Comparison of ENCODE assay signal across 9 mouse cellular contexts in the genomic region with DNA sequence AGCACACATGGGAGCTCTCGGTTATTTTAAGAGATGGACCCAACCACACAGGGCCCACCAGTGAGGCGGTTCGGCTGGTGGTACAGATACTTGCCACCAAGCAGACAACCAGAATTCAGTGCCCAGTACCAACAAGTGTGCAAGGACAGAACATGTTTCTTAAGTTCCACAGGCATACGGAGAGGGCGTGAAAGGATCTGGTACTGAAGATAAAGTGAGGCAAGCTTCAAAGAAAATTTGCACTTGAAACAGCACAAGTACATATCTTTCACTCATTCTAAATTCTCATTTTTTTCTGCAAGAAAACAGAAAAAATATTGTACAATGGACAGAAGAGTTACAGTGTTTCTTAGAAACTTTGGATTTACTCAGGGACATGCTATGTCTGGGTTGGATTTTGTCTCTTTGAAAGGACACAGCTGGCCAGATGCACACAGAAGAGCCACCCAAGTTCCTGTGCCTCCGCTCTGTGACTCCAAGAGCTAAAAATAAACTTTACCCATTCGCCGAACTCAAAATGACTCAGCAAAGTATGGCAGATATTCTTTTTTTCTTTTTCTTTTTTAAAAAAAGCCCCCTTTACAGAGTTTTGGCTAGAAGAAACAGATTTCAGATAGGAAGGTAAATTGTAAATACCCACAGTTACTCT. TPM values are rescaled to one million over a fixed set of nuclear protein-coding genes. Genes with fewer than 3 reads are reported as not detected.
DNase-seq lines count a peak whose midpoint lies in the region; ATAC-seq lines count a peak whose summit lies in the region.
"Had no signal": no experiment of that assay in that cellular context is flagged by ENCODE, and none has a peak within 500 bp of the region (broad histone marks: within the 10 kb centered on the region; RNA-seq: fewer than 3 reads in every experiment).

No protein-coding gene starts in this region.

- H3K36me3 ChIP-seq in kidney, embryonic 14.5 days (ENCODE audit: control insufficient read depth, insufficient read depth, low read length): peaks cover 38% of the 10 kb centered on the region
- H3K36me3 ChIP-seq in heart, embryonic 14.5 days (ENCODE audit: control insufficient read depth, insufficient read depth, low read length): peaks cover 34% of the 10 kb centered on the region

- no peak for DNase-seq in kidney, adult 9 months
- peak; percentile 49 for DNase-seq in adipocyte (ENCODE audit: low spot score)
- peak; percentile 36 for DNase-seq in lung, postnatal 25 days (ENCODE audit: low spot score)
- DNase-seq in embryo, embryonic 10.5 days (ENCODE audit: low spot score): no peak
- DNase-seq in left cerebral cortex, postnatal 4 days: no peak
- no peak for DNase-seq in B cell, adult 2 months

- WGBS in kidney, embryonic 14.5 days: 81% methylated on average over 8 of the region's 8 CpGs
- 24% methylated on average over 8 of the region's 8 CpGs for WGBS in heart, embryonic 14.5 days

- H3K27me3 ChIP-seq in kidney, embryonic 14.5 days (ENCODE audit: control insufficient read depth, insufficient read depth, low read length): no peaks in the 10 kb centered on the region
- H3K27me3 ChIP-seq in heart, embryonic 14.5 days (ENCODE audit: control insufficient read depth, insufficient read depth, low read length): no peaks in the 10 kb centered on the region
- H3K27me3 ChIP-seq: embryonic facial prominence, embryonic 15.5 days had no signal

- no peaks in the 10 kb centered on the region for H3K9me3 ChIP-seq in kidney, embryonic 14.5 days (ENCODE audit: control insufficient read depth, low read length)
- H3K9me3 ChIP-seq in heart, embryonic 14.5 days (ENCODE audit: control insufficient read depth, low read length): no peaks in the 10 kb centered on the region
- H3K9me3 ChIP-seq: embryonic facial prominence, embryonic 15.5 days had no signal

- H3K4me1 ChIP-seq in kidney, embryonic 14.5 days (ENCODE audit: control insufficient read depth, insufficient read depth, low read length): peaks cover 5% of the 10 kb centered on the region; the same call in 1 of the 2 replicates
- peaks cover 8 to 45% of the 10 kb centered on the region in 2 experiments for H3K4me1 ChIP-seq in heart, embryonic 14.5 days (ENCODE audit: control insufficient read depth in 2 of 2, insufficient read depth in 2 of 2, low read length in 2 of 2)

- H3K9ac ChIP-seq in kidney, embryonic 14.5 days (ENCODE audit: low read depth, low read length): no peak overlapping the region
- peak overlapping the region; percentile 47; the same call in 1 of the 2 replicates for H3K9ac ChIP-seq in heart, embryonic 14.5 days (ENCODE audit: low read length)
- H3K9ac ChIP-seq: embryonic facial prominence, embryonic 15.5 days had no signal

- H3K4me2 ChIP-seq in kidney, embryonic 14.5 days (replicated peaks; ENCODE audit: low read depth, low read length): no peak overlapping the region
- H3K4me2 ChIP-seq in heart, embryonic 14.5 days (ENCODE audit: low read length): peak overlapping the region; percentile 59
- H3K4me2 ChIP-seq: embryonic facial prominence, embryonic 15.5 days had no signal

- no peak for ATAC-seq in kidney, embryonic 14.5 days (ENCODE audit: low FRiP score, low TSS enrichment)
- ATAC-seq in heart, embryonic 14.5 days (ENCODE audit: insufficient number of reproducible peaks, insufficient read depth, low FRiP score, low read depth): no peak

- H3K4me3 ChIP-seq in kidney, embryonic 14.5 days (ENCODE audit: low read length): no peak overlapping the region
- peak overlapping the region in 1 of 2 experiments; percentile 12; a peak in 1 of 4 replicates for H3K4me3 ChIP-seq in heart, embryonic 14.5 days (ENCODE audit: control insufficient read depth in 1 of 2, insufficient read depth in 1 of 2, low read depth in 1 of 2, low read length in 2 of 2)
- H3K4me3 ChIP-seq: embryonic facial prominence, embryonic 15.5 days had no signal

- intact Hi-C loops in left cerebral cortex, postnatal 4 days (cut with DNase I): no loop called here

- H3K27ac ChIP-seq in kidney, embryonic 14.5 days (ENCODE audit: low read depth, low read length): 0 out of 2 replicates have a peak overlapping the region, but pooled peaks have one; percentile 17
- H3K27ac ChIP-seq in heart, embryonic 14.5 days (replicated peaks in 1 of 2; ENCODE audit: control insufficient read depth in 1 of 2, insufficient read depth in 1 of 2, low read depth in 2 of 2, low read length in 2 of 2): peak overlapping the region; percentile 89 to 93

RNA-seq across cellular contexts. Expression of a gene that starts 27.5 kb away (rescaled TPM):
- polyA plus RNA-seq in kidney, embryonic 14.5 days (2014; fragmentation: Nextera tagmentation; extraction: Ambion mirVana): 27.7 and 49.9 TPM in 2 replicates
- polyA plus RNA-seq in heart, embryonic 14.5 days (2014; fragmentation: Nextera tagmentation; extraction: Ambion mirVana): 18.6 and 19.1 TPM in 2 replicates
- total RNA-seq in left cerebral cortex, postnatal 4 days (2021): 100 to 1,000 TPM; 133 to 136 TPM

Comparison
In these comparisons a context has a peak if more than half of its experiments do, and no peak if none do; other contexts are left out.
1. DNase-seq: peak in adipocyte (single experiment) and lung, postnatal 25 days (single experiment); none in kidney, adult 9 months (single experiment), embryo, embryonic 10.5 days (single experiment), left cerebral cortex, postnatal 4 days (single experiment) and B cell, adult 2 months (0 of 2).